Mouse (Mus musculus) ES-E14 (cell line): Measurements from ENCODE around the gene Ube2j1.

ENCODE experiments used
- CHD2 ChIP-seq: IDR thresholded peaks from 2 replicates; pipeline ENCODE4 v1.6.1; 2014; ENCODE audit warnings: mild to moderate bottlenecking, low read depth, low read length, inconsistent platforms
- HCFC1 ChIP-seq: IDR thresholded peaks from 2 replicates; pipeline ENCODE4 v1.6.1; 2012; ENCODE audit warnings: low read length, inconsistent platforms, borderline replicate concordance; ENCODE audit not compliant: insufficient read depth
- ZNF384 ChIP-seq: IDR thresholded peaks from 2 replicates; pipeline ENCODE4 v1.6.1; 2012; ENCODE audit warnings: low read depth, low read length, inconsistent platforms

DNA sequence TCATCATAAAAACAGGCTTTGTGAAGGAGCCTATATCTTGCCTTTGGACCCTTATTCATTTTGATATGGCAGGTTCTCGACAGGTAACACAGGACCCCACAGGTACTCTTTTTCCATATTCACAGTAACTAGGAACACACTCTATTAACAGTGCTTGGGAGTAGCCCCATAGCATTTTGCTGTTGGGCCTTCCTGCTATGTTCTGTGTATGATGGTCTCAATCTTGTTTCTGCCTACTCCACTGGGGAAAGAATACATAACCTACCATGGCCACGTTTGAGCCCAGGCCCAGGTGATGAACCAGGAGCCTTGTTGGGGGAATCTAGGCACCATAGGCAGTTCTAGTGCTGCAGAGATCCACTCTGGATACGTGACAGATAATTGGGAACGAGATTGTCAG is 43.2 kb downstream of the Ube2j1 start:
- TF ChIP-seq CHD2 (no peak), ZNF384 (no peak), HCFC1 (no peak)
